ENCODE assay signal across 28 mouse cellular contexts in genomic region chr11:119168851-119169250, GRCm38 (mm10). TPM values are rescaled to one million over a fixed set of nuclear protein-coding genes. Genes with fewer than 3 reads are reported as not detected.
"Had no signal": no experiment of that assay in that cellular context is flagged by ENCODE, and none has a peak within 500 bp of the region (broad histone marks: within the 10 kb centered on the region; RNA-seq: fewer than 3 reads in every experiment).

No protein-coding gene starts in this region.

- H3K27ac ChIP-seq: embryonic facial prominence, embryonic 10.5 days; embryonic facial prominence, embryonic 12.5 days; embryonic facial prominence, embryonic 13.5 days; embryonic facial prominence, embryonic 15.5 days; forebrain, embryonic 10.5 days; forebrain, embryonic 12.5 days; forebrain, embryonic 13.5 days; forebrain, embryonic 15.5 days; gastrocnemius, adult 2 months; heart, adult 2 months; heart, embryonic 10.5 days had no signal

- H3K36me3 ChIP-seq: embryonic facial prominence, embryonic 15.5 days; forebrain, embryonic 12.5 days; forebrain, embryonic 15.5 days; heart, embryonic 10.5 days had no signal

- H3K27me3 ChIP-seq: embryonic facial prominence, embryonic 12.5 days; embryonic facial prominence, embryonic 13.5 days; embryonic facial prominence, embryonic 15.5 days; forebrain, embryonic 12.5 days; forebrain, embryonic 13.5 days; forebrain, embryonic 15.5 days had no signal

- H3K9me3 ChIP-seq: embryonic facial prominence, embryonic 10.5 days; embryonic facial prominence, embryonic 12.5 days; embryonic facial prominence, embryonic 13.5 days; embryonic facial prominence, embryonic 15.5 days; forebrain, embryonic 10.5 days; forebrain, embryonic 12.5 days; forebrain, embryonic 13.5 days; forebrain, embryonic 15.5 days; heart, embryonic 10.5 days had no signal

- H3K4me2 ChIP-seq: embryonic facial prominence, embryonic 12.5 days; embryonic facial prominence, embryonic 13.5 days; embryonic facial prominence, embryonic 15.5 days; forebrain, embryonic 12.5 days; forebrain, embryonic 13.5 days; forebrain, embryonic 15.5 days had no signal

- H3K4me3 ChIP-seq: embryonic facial prominence, embryonic 10.5 days; embryonic facial prominence, embryonic 12.5 days; embryonic facial prominence, embryonic 13.5 days; embryonic facial prominence, embryonic 15.5 days; erythroblast, embryonic 14.5 days; forebrain, embryonic 10.5 days; forebrain, embryonic 12.5 days; forebrain, embryonic 13.5 days; forebrain, embryonic 15.5 days; gastrocnemius, adult 2 months; heart, adult 2 months; heart, embryonic 10.5 days had no signal

- H3K9ac ChIP-seq: embryonic facial prominence, embryonic 12.5 days; embryonic facial prominence, embryonic 13.5 days; embryonic facial prominence, embryonic 15.5 days; forebrain, embryonic 12.5 days; forebrain, embryonic 13.5 days; forebrain, embryonic 15.5 days; forebrain, postnatal 0 days had no signal

- H3K4me1 ChIP-seq: embryonic facial prominence, embryonic 15.5 days had no signal

- ATAC-seq: forebrain, embryonic 13.5 days; forebrain, embryonic 14.5 days; forebrain, embryonic 15.5 days; forebrain, embryonic 16.5 days; forebrain, postnatal 0 days had no signal

- DNase-seq: cerebellum, adult 9-10 months; cerebellum, adult 9-11 months; cerebellum, postnatal 10 days; cerebellum, postnatal 14 days; cerebellum, postnatal 25 days; cerebellum, postnatal 36 days; embryo, embryonic 11 days; forebrain, postnatal 0 days; gastrocnemius, adult 2 months; gastrocnemius, postnatal 10 days; gastrocnemius, postnatal 14 days; gastrocnemius, postnatal 25 days; gastrocnemius, postnatal 36 days; heart, adult 11 months; heart, adult 18-20 months; heart, adult 2 months had no signal

RNA-seq across cellular contexts. Expression of gene Ccdc40, which starts 59.5 kb away (rescaled TPM):
- total RNA-seq: gastrocnemius, adult 2 months; gastrocnemius, postnatal 14 days; gastrocnemius, postnatal 36 days had no signal
